Mouse (Mus musculus) liver, postnatal 0 days (tissue): Measurements from ENCODE around the gene D5Ertd579e. TPM values are rescaled to one million over a fixed set of nuclear protein-coding genes. Genes with fewer than 3 reads are reported as not detected.

Experiments
- ATAC-seq: fragments of 200-750 bp; cut with Nextera tagmentation; 2 replicates; pipeline ENCODE4 v1.8.0; 2017; ENCODE audit warnings: mild to moderate bottlenecking, moderate library complexity
- DNase-seq: peaks from one replicate; pipeline ENCODE4 v3.0.0-alpha.2; 2016
- H3K27ac ChIP-seq: fragments of 300-500 bp; sonication (generic); 2 replicates; pipeline ENCODE4 v1.5.1; 2014; ENCODE audit warnings: antibody characterized with exemption, moderate library complexity, mild to moderate bottlenecking, low read depth
- H3K27me3 ChIP-seq: fragments of 300-500 bp; sonication (generic); 2 replicates; pipeline ENCODE4 v1.6.1; 2014; ENCODE audit warnings: low read length, control low read depth, mixed read lengths; ENCODE audit not compliant: insufficient read depth
- H3K36me3 ChIP-seq: fragments of 300-500 bp; sonication (generic); replicated peaks from 2 replicates; pipeline ENCODE4 v1.6.1; 2014; ENCODE audit warnings: mild to moderate bottlenecking, control low read depth, low read length, moderate library complexity, mixed read lengths; ENCODE audit not compliant: insufficient read depth
- H3K4me1 ChIP-seq: fragments of 300-500 bp; sonication (generic); 2 replicates; pipeline ENCODE4 v1.6.1; 2014; ENCODE audit warnings: antibody characterized with exemption, mild to moderate bottlenecking, control low read depth; ENCODE audit not compliant: insufficient read depth
- H3K4me2 ChIP-seq: fragments of 300-500 bp; sonication (generic); 2 replicates; pipeline ENCODE4 v1.6.1; 2014; ENCODE audit warnings: low read depth, mild to moderate bottlenecking, low read length, moderate library complexity, mixed read lengths
- H3K4me3 ChIP-seq: fragments of 300-500 bp; sonication (generic); 2 replicates; pipeline ENCODE4 v1.5.1; 2014; ENCODE audit warnings: low read depth, low read length
- H3K9ac ChIP-seq: fragments of 300-500 bp; sonication (generic); replicated peaks from 2 replicates; pipeline ENCODE4 v1.6.1; 2014; ENCODE audit warnings: mild to moderate bottlenecking, moderate library complexity
- H3K9me3 ChIP-seq: fragments of 300-500 bp; sonication (generic); 2 replicates; pipeline ENCODE4 v1.6.1; 2016; ENCODE audit warnings: mild to moderate bottlenecking, control low read depth, low read length, mixed read lengths
- CTCF ChIP-seq: sonication (generic); IDR thresholded peaks from 2 replicates; pipeline ENCODE4 v1.5.1; 2016; ENCODE audit warnings: antibody characterized with exemption, low read depth
- EP300 ChIP-seq: IDR thresholded peaks from 2 replicates; pipeline ENCODE4 v1.6.1; 2016; ENCODE audit warnings: antibody characterized with exemption, low read depth, mild to moderate bottlenecking
- WGBS: fragments of 180-500 bp; shearing (Covaris S2); extraction: QIAGEN DNeasy Blood & Tissue Kit; methylation state at CpG from one replicate; pipeline ENCODE4 v1.1.7; 2014; ENCODE audit not compliant: insufficient replicate concordance; 5-methylcytosine and 5-hydroxymethylcytosine counted together
- polyA plus RNA-seq: library from polyadenylated mRNA; unstranded; fragments of >200 nt; fragmentation: Nextera tagmentation; extraction: Ambion mirVana; gene quantifications from 2 replicates; pipeline ENCODE4 v1.2.1, GENCODE M21; 2015

D5Ertd579e gene
- polyA plus RNA-seq, 1 experiment from 2014 or later = 18.5 TPM

DNA sequence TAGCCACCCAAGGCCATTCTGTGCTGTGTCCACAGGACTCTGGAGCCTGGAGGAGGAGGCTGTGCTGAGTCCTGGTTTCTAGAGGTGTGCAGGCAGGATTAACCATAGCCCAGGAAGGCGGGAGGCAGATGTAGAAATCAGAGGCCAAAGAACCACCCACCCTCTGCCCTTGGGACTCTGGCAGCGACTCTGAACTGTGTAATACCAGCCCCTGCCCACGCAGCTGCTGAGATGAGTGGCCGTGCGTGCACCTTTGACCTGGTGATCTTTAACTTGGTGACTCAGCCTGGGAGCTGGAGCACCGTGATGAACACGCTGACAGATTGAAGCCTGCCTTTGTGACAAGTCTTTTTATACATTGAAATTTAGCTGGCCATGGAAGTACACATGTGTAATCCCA is 28.4 kb upstream of the D5Ertd579e start:
- DNase-seq = peak; percentile 79
- TF ChIP-seq EP300 (peak; percentile 88), CTCF (no peak)
- H3K9ac ChIP-seq = 0 out of 2 replicates have a peak overlapping the region, but pooled peaks have one; percentile 28
- H3K27ac ChIP-seq = peak overlapping the region; percentile 90
- H3K9me3 ChIP-seq = no peaks in the 10 kb centered on the region
- no peaks in the 10 kb centered on the region for H3K36me3 ChIP-seq
- peaks cover 58% of the 10 kb centered on the region for H3K4me1 ChIP-seq
- H3K27me3 ChIP-seq = no peaks in the 10 kb centered on the region
- WGBS = 58% methylated on average over 7 of the region's 7 CpGs
- H3K4me3 ChIP-seq = no peak overlapping the region
- ATAC-seq = peak; percentile 77
- H3K4me2 ChIP-seq = no peak overlapping the region

DNA sequence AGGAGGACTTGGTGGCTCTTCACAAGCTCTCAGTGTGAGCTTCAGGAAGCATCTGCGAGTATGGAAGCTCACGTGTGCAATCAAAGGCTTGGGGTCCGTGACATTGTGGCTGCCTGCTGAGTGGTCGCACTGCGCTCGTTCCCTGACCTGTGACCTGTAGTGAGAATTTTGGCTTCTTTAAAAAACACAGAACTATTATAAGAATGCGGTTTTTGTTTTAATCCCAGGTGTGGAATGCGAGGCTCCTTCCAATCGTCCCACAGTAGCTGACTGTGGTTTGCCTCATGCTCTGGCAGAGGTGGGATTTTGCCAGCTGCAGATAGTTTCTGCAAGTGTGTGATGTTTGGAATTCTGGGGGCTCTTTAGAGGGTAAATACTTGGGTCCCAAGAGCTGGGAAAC is 27.5 kb upstream of the D5Ertd579e start:
- DNase-seq = no peak
- H3K27ac ChIP-seq = peak overlapping the region; percentile 90
- H3K27me3 ChIP-seq = no peaks in the 10 kb centered on the region
- no peaks in the 10 kb centered on the region for H3K36me3 ChIP-seq
- no peaks in the 10 kb centered on the region for H3K9me3 ChIP-seq
- no peak overlapping the region for H3K9ac ChIP-seq
- H3K4me1 ChIP-seq = peaks cover 58% of the 10 kb centered on the region
- H3K4me2 ChIP-seq = no peak overlapping the region
- TF ChIP-seq EP300 (no peak), CTCF (no peak)
- no peak for ATAC-seq
- no peak overlapping the region for H3K4me3 ChIP-seq
- WGBS = 84% methylated on average over 9 of the region's 9 CpGs

DNA sequence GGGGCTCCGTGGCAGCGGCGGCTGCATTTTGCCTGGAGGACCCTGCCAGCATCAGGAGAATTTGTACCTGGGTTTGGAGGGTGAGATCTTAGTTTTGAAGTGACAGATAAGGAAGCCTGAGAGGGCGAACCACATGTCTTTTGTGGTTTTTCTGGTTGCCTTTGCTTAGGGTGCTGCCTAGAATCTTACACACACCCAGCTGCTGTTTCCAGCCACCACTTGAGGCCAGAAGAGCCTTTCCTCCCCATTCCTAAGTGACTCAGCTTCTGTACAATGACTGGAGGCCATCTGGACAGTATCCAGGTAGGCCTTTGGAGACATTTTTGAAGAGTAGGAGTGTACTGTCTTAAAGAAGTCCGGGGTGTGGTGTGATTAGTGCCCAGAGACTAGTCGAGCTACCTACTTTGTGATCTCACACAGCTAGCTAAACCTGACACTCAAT is 26.6 kb upstream of the D5Ertd579e start:
- ATAC-seq = no peak
- DNase-seq = no peak
- TF ChIP-seq CTCF (0 out of 2 replicates have a peak, but pooled peaks have one; percentile 10), EP300 (peak; percentile 50)
- no peak overlapping the region for H3K4me3 ChIP-seq
- H3K27ac ChIP-seq = peak overlapping the region; percentile 90
- peaks cover 65% of the 10 kb centered on the region for H3K4me1 ChIP-seq
- H3K27me3 ChIP-seq = no peaks in the 10 kb centered on the region
- H3K36me3 ChIP-seq = no peaks in the 10 kb centered on the region
- H3K9me3 ChIP-seq = no peaks in the 10 kb centered on the region
- H3K4me2 ChIP-seq = peak overlapping the region; percentile 24; the same call in 1 of the 2 replicates
- 49% methylated on average over 6 of the region's 6 CpGs for WGBS
- H3K9ac ChIP-seq = peak overlapping the region; percentile 21; the same call in 1 of the 2 replicates

DNA sequence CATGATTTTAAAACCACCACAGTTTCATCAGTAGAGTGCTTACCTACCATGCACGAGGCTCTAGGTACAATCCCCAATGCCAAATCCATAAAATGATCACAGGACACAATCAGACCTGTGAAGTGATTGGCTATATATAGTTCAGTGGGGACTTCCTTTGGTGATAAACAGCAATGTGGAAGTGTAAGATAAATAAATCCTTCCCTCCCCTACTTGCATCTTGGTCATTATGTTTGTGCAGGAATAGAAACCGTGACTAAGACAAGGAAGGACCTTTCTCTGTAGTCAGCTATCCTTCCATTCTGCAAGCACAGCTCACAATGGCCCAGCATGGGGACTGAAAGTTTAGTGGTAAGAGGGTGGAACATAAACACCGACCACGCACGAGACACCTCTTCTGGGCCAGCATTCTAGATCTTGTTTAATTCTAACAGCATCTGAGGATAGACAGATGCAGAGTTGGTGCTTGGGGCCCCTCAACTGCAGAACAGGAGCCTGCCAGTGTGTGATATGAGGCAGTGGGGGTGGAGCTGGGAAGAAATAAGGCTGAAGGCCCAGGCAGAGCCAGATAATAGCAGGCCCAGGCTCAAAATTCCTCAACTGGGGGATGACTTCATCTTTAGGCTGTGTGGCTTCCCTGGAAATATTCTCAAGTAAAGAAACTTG is 25.0 kb upstream of the D5Ertd579e start:
- peak overlapping the region; percentile 46 for H3K9ac ChIP-seq
- peak overlapping the region; percentile 17; the same call in 1 of the 2 replicates for H3K4me3 ChIP-seq
- H3K4me2 ChIP-seq = peak overlapping the region; percentile 61
- no peaks in the 10 kb centered on the region for H3K36me3 ChIP-seq
- TF ChIP-seq CTCF (no peak), EP300 (peak; percentile 95)
- no peaks in the 10 kb centered on the region for H3K9me3 ChIP-seq
- DNase-seq (peak; percentile 75), ATAC-seq (peak; percentile 84)
- H3K27ac ChIP-seq = peak overlapping the region; percentile 90
- 40% methylated on average over 5 of the region's 5 CpGs for WGBS
- peaks cover 60% of the 10 kb centered on the region for H3K4me1 ChIP-seq
- no peaks in the 10 kb centered on the region for H3K27me3 ChIP-seq

DNA sequence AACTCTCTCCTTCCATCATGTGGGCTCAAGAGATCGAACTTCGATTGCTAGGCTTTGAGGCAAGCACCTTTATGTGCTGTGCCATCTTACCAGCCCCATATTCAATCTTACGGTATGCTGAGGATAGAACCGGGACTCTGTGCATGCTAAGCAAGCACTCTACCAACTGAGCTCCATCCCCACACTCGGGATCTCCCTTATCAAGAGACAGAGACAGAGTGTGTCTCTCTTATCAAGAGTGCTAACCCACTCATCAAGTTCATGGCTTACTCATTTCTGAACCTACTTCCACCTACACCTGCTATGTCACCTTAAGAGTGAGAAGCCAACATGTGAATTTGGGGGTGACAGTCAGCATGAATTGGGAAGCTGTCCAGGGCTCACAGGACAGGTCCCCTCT is 24.4 kb upstream of the D5Ertd579e start:
- H3K9ac ChIP-seq = peak overlapping the region; percentile 46; the same call in 1 of the 2 replicates
- H3K4me3 ChIP-seq = peak overlapping the region; percentile 17; the same call in 1 of the 2 replicates
- DNase-seq (no peak), ATAC-seq (no peak)
- TF ChIP-seq CTCF = no peak
- TF ChIP-seq EP300 = no peak
- 68% methylated on average over 5 of the region's 5 CpGs for WGBS
- H3K27me3 ChIP-seq = no peaks in the 10 kb centered on the region
- no peaks in the 10 kb centered on the region for H3K9me3 ChIP-seq
- no peaks in the 10 kb centered on the region for H3K36me3 ChIP-seq
- H3K4me1 ChIP-seq = peaks cover 58% of the 10 kb centered on the region
- H3K27ac ChIP-seq = peak overlapping the region; percentile 90
- peak overlapping the region; percentile 61 for H3K4me2 ChIP-seq

DNA sequence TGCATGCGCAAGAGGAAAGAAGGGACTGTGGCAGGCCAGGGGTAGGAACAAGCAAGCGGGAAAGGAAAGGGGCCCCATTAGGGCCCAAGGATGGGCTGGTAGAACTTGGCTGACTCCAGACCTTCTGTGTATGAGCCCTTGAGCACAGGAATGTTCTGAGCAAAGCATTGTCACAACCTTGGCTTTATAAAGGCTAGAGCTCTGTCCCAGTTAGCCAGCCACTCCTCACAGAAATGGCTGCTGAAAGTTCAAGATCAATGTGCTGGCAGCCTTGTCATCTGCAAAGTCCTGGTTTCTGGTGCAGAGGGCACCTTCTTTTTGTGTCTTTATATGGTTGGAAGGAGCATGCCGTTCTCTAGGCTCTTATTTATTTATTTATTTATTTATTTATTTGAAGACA is 23.8 kb upstream of the D5Ertd579e start:
- TF ChIP-seq CTCF (no peak), EP300 (no peak)
- no peaks in the 10 kb centered on the region for H3K36me3 ChIP-seq
- WGBS = 88% methylated on average over 3 of the region's 3 CpGs
- H3K27me3 ChIP-seq = no peaks in the 10 kb centered on the region
- H3K27ac ChIP-seq = peak overlapping the region; percentile 12; the same call in 1 of the 2 replicates
- peaks cover 60% of the 10 kb centered on the region for H3K4me1 ChIP-seq
- DNase-seq (no peak), ATAC-seq (no peak)
- no peak overlapping the region; the same call in 1 of the 2 replicates for H3K9ac ChIP-seq
- peak overlapping the region; percentile 61 for H3K4me2 ChIP-seq
- no peaks in the 10 kb centered on the region for H3K9me3 ChIP-seq
- H3K4me3 ChIP-seq = no peak overlapping the region
